Mouse (Mus musculus) forebrain, embryonic 10.5 days (tissue): ENCODE measurements around the gene Gsc. TPM values are rescaled to one million over a fixed set of nuclear protein-coding genes. Genes with fewer than 3 reads are reported as not detected.

Experiments used
- DNase-seq: peaks from one replicate; pipeline ENCODE4 v3.0.0-alpha.2; 2017; ENCODE audit warnings: low spot score; ENCODE audit errors: extremely low spot score
- H3K27ac ChIP-seq: fragments of 300-500 bp; sonication (generic); 2 replicates; pipeline ENCODE4 v1.5.1; 2016; ENCODE audit warnings: mild to moderate bottlenecking
- H3K27me3 ChIP-seq: fragments of 300-500 bp; sonication (generic); 2 replicates; pipeline ENCODE4 v1.6.1; 2016; ENCODE audit warnings: mild to moderate bottlenecking; ENCODE audit not compliant: poor library complexity, severe bottlenecking
- H3K36me3 ChIP-seq: fragments of 300-500 bp; sonication (generic); replicated peaks from 2 replicates; pipeline ENCODE4 v1.6.1; 2016; ENCODE audit warnings: mild to moderate bottlenecking, moderate library complexity
- H3K4me1 ChIP-seq: fragments of 300-500 bp; sonication (generic); 2 replicates; pipeline ENCODE4 v1.6.1; 2016
- H3K4me3 ChIP-seq: fragments of 300-500 bp; sonication (generic); 2 replicates; pipeline ENCODE4 v1.5.1; 2016; ENCODE audit warnings: mild to moderate bottlenecking, moderate library complexity
- H3K9me3 ChIP-seq: fragments of 300-500 bp; sonication (generic); 2 replicates; pipeline ENCODE4 v1.6.1; 2016; ENCODE audit warnings: mild to moderate bottlenecking, moderate library complexity
- WGBS: fragments of 180-500 bp; shearing (Covaris S2); methylation state at CpG from one replicate; pipeline ENCODE4 v1.1.7; 2016; 5-methylcytosine and 5-hydroxymethylcytosine counted together
- polyA plus RNA-seq: library from polyadenylated mRNA; unstranded; fragments of >200 nt; fragmentation: Nextera tagmentation; extraction: Ambion mirVana; gene quantifications from 2 replicates; pipeline ENCODE4 v1.2.1, GENCODE M21; 2016

The Gsc gene
- 2.2 and 2.9 TPM in 2 replicates for polyA plus RNA-seq

- H3K27ac ChIP-seq = peak within 1 kb of the TSS; percentile 76
- peak within 1 kb of the TSS; percentile 56 for H3K4me3 ChIP-seq
- H3K27me3 ChIP-seq = peaks cover 100% of the 10 kb centered on the region
- no peaks in the 10 kb centered on the region for H3K9me3 ChIP-seq
- WGBS = under 1% methylated on average over 92 of the region's 97 CpGs
- peaks cover 80% of the 10 kb centered on the region for H3K4me1 ChIP-seq
- H3K36me3 ChIP-seq = no peaks in the 10 kb centered on the region
- DNase-seq = peak; percentile 77
Observed at GRCm38 (mm10) chr12:104472601-104473424, at the start of gene Gsc. Gene Gsc, minus strand, starts transcription at chr12:104473330.

GRCm38 (mm10) chr12:104519721-104520120 lies 46.6 kb upstream of the Gsc start:
- no peaks in the 10 kb centered on the region for H3K36me3 ChIP-seq
- H3K9me3 ChIP-seq = peaks cover 6% of the 10 kb centered on the region; the same call in 1 of the 2 replicates
- H3K27ac ChIP-seq = no peak overlapping the region
- H3K27me3 ChIP-seq = no peaks in the 10 kb centered on the region
- no peak for DNase-seq
- no peak overlapping the region for H3K4me3 ChIP-seq
- 89% methylated on average over 5 of the region's 5 CpGs for WGBS
- H3K4me1 ChIP-seq = no peaks in the 10 kb centered on the region

- H3K27ac ChIP-seq = no peak overlapping the region
- WGBS = 48% methylated on average over 7 of the region's 7 CpGs
Observed at GRCm38 (mm10) chr12:104507911-104508310, 34.8 kb upstream of the Gsc start.

DNA sequence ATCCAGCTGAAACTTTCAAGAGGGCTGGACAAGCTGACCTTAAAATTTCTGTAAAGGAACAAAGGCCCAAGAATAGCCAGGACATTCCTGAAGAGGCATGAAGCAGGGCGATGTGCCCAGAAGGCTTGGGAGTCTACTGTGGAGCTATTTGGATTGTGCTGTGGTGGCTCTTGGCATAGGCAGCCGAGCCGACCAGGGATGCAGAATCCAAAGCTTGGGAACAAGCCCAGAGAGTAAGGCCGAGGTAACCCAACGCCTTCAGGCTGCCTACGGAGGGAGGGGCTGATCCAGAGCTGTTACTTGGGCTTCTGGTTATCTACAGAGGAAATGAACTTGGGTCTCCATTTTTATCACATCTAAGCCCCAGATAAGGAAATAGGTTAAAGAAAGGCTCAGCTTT lies 18.9 kb upstream of the Gsc start:
- Histone ChIP-seq H3K9me3 (no peaks in the 10 kb centered on the region), H3K27me3 (peaks cover 9% of the 10 kb centered on the region), H3K4me3 (no peak overlapping the region), H3K36me3 (no peaks in the 10 kb centered on the region), H3K27ac (no peak overlapping the region), H3K4me1 (no peaks in the 10 kb centered on the region)
- no peak for DNase-seq
- WGBS = 73% methylated on average over 6 of the region's 6 CpGs

More at GRCm38 (mm10) chr12:104507911-104508310, 34.8 kb upstream of the Gsc start:
- Histone ChIP-seq H3K9me3 (no peaks in the 10 kb centered on the region), H3K4me3 (no peak overlapping the region), H3K4me1 (no peaks in the 10 kb centered on the region), H3K27me3 (no peaks in the 10 kb centered on the region), H3K36me3 (no peaks in the 10 kb centered on the region)
- DNase-seq = no peak

- Histone ChIP-seq H3K4me3 (no peak overlapping the region), H3K27ac (no peak overlapping the region), H3K4me1 (peaks cover 18% of the 10 kb centered on the region), H3K27me3 (peaks cover 49% of the 10 kb centered on the region), H3K9me3 (no peaks in the 10 kb centered on the region), H3K36me3 (no peaks in the 10 kb centered on the region)
- no peak for DNase-seq
- 47% methylated on average over 8 of the region's 8 CpGs for WGBS
Observed at GRCm38 (mm10) chr12:104486205-104486604, 13.1 kb upstream of the Gsc start.

DNA sequence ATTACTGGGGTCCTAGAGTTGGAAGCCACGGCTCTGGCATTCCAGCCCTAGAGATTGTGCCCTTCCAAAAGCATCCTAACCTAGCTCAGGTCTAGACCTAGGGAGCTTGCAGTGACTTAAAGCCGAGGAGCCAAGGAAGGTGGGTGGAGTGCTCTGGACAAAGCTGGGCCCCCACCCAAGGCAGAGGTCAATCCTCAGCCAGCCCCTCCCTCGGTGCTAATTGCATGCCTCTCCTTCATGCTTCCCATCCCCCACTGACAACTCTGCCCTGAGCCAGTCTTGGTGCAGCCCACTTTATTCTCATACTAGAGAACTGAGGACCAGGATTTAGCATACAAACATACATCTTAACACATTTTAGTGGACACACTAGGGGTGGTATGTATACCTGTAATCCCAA lies 12.0 kb upstream of the Gsc start:
- Histone ChIP-seq H3K4me1 (peaks cover 18% of the 10 kb centered on the region), H3K36me3 (no peaks in the 10 kb centered on the region), H3K4me3 (no peak overlapping the region), H3K27me3 (peaks cover 56% of the 10 kb centered on the region), H3K9me3 (no peaks in the 10 kb centered on the region), H3K27ac (no peak overlapping the region)
- no peak for DNase-seq
- WGBS = 23% methylated on average over 3 of the region's 3 CpGs

DNA sequence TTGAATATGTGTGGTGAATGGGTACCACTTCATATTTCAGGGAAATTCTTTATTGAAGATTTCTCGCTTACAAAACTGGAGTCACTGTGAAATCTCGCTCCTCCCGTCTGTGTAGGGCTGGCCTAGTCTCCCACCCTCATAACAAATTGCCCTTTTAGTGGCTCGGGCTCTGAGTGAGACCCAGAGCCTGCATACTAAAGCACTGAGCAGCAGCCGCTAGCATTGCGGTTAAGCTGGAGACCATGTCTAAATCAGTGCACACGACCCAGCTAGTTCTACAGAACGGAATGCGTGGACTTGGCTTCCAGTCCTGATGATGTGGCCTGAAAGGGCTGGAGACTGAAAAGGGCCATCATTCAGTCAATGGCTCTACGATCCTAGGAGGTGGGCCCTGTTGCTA lies 7.9 kb upstream of the Gsc start:
- no peaks in the 10 kb centered on the region for H3K9me3 ChIP-seq
- H3K27me3 ChIP-seq = peaks cover 88% of the 10 kb centered on the region
- H3K36me3 ChIP-seq = no peaks in the 10 kb centered on the region
- no peak overlapping the region for H3K27ac ChIP-seq
- 80% methylated on average over 10 of the region's 10 CpGs for WGBS
- DNase-seq = no peak
- no peak overlapping the region for H3K4me3 ChIP-seq
- peaks cover 40% of the 10 kb centered on the region for H3K4me1 ChIP-seq

DNA sequence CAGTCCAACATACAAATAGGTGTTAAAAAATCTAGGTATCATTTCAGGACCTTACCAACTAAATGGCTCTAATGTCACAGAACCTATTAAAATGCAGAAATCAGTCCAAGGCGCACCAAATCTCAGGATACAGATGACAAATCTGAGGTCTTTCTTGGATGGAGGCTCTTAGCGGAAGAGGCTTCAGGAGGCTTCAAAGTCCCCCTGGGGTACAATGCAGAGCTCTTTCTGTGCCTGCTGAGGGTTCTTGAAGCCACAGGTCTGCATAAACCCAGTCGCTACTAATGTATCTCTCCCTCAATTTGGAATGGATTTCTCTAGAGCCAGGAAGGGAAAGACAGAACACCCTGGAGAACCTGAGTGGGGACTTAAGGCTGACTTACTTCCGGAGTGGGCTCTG lies 5.1 kb upstream of the Gsc start:
- H3K27me3 ChIP-seq = peaks cover 98% of the 10 kb centered on the region
- H3K27ac ChIP-seq = no peak overlapping the region
- DNase-seq = no peak
- H3K4me1 ChIP-seq = peaks cover 57% of the 10 kb centered on the region
- no peaks in the 10 kb centered on the region for H3K36me3 ChIP-seq
- no peak overlapping the region; the same call in 1 of the 2 replicates for H3K4me3 ChIP-seq
- WGBS = 2% methylated on average over 4 of the region's 4 CpGs
- H3K9me3 ChIP-seq = no peaks in the 10 kb centered on the region

GRCm38 (mm10) chr12:104477501-104477900 lies 4.4 kb upstream of the Gsc start:
- no peak overlapping the region for H3K4me3 ChIP-seq
- 2% methylated on average over 7 of the region's 7 CpGs for WGBS
- H3K36me3 ChIP-seq = no peaks in the 10 kb centered on the region
- no peak overlapping the region for H3K27ac ChIP-seq
- DNase-seq = no peak
- H3K27me3 ChIP-seq = peaks cover 98% of the 10 kb centered on the region
- H3K9me3 ChIP-seq = no peaks in the 10 kb centered on the region
- peaks cover 64% of the 10 kb centered on the region for H3K4me1 ChIP-seq

DNA sequence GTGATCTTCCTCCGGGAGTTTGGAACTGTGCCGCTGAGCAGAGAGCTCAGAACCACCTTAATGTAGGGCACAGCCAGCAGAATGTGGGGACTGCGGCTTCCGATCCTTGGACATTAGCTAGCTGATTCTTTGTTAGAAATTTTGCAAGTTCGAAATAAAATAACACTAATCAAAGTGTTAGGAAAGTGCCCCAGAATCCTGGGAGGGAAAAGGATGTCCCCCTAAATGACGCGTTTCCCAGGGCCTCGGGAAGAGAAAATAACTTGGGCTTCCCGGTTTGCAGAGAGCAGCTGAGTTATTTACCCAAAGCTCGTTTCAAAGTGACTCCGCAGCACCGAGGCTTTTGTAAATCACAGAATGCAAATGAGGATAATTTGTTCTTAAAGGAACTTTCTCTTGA lies 3.9 kb upstream of the Gsc start:
- no peak for DNase-seq

DNA sequence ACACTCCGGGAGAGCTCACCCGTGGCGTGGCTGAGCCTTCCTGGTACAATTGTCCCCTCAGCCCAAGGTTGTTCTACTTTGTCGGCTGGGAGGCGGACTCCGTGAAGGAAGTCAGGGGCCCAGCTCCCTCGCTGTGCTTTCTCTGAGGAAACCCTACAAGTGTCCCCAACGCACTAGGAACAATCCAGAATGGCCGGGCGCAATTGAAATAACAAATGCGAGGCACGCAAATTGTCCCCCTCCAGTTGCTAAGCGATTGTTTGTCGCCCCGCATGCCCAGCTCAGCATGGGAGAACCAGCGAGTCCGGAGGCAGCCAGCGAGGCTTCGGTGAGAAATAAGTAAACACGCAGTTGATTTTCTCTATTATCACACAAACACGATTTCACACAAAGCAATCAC lies 2.8 kb upstream of the Gsc start:
- WGBS = under 1% methylated on average over 21 of the region's 21 CpGs
- peak; percentile 55 for DNase-seq
- Histone ChIP-seq H3K4me3 (peak overlapping the region; percentile 20; the same call in 1 of the 2 replicates), H3K27me3 (peaks cover 100% of the 10 kb centered on the region), H3K9me3 (no peaks in the 10 kb centered on the region), H3K27ac (no peak overlapping the region), H3K36me3 (no peaks in the 10 kb centered on the region), H3K4me1 (peaks cover 80% of the 10 kb centered on the region)

More for the DNA sequence above, 3.9 kb upstream of the Gsc start:
- H3K9me3 ChIP-seq = no peaks in the 10 kb centered on the region
- peaks cover 98% of the 10 kb centered on the region for H3K27me3 ChIP-seq
- no peak overlapping the region for H3K27ac ChIP-seq
- H3K4me3 ChIP-seq = no peak overlapping the region
- under 1% methylated on average over 12 of the region's 12 CpGs for WGBS
- H3K36me3 ChIP-seq = no peaks in the 10 kb centered on the region
- H3K4me1 ChIP-seq = peaks cover 68% of the 10 kb centered on the region

GRCm38 (mm10) chr12:104474881-104475740 lies 2.0 kb upstream of the Gsc start:
- H3K4me1 ChIP-seq = peaks cover 84% of the 10 kb centered on the region
- peak; percentile 46 for DNase-seq
- no peaks in the 10 kb centered on the region for H3K9me3 ChIP-seq
- peak overlapping the region; percentile 56; the same call in 1 of the 2 replicates for H3K4me3 ChIP-seq
- WGBS = 1% methylated on average over 22 of the region's 22 CpGs
- H3K36me3 ChIP-seq = no peaks in the 10 kb centered on the region
- no peak overlapping the region for H3K27ac ChIP-seq
- H3K27me3 ChIP-seq = peaks cover 100% of the 10 kb centered on the region
